Mouse (Mus musculus): Measurements from ENCODE around the gene Pdzk1ip1. TPM values are rescaled to one million over a fixed set of nuclear protein-coding genes. Genes with fewer than 3 reads are reported as not detected.

The Pdzk1ip1 gene
- total and polyA plus RNA-seq, 3 experiments, result 0.55 TPM; not detected in 2

DNA sequence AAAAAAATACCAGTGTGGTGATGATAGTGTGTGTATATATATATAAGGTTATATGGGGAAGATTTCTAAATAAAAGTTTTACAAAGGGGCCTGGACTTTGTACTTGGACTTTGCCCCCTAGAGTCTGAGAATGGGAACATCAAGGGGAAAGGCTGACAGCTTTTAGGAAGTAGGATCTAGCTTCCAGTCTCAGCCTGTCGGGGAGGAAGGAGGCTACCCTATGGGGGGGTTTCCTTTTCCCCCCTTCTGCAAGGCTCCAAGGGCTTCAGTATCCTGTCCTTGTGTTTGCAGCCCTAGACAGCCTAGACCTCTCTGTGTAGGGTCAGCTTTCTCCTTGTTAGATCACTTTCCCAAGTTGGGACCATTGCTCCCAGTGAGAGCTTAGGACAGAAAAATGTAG is 16.8 kb upstream of the Pdzk1ip1 start:
- in situ Hi-C loops (cut with MboI; ENCODE audit: low pct_ligation_motif_present, low pct_unique_long_range_greater_than_20kb, low sequenced_read_pairs), result no loop called here
- DNase-seq (ENCODE audit: extremely low read depth), result no peak
- Histone ChIP-seq H3K79me2 (replicated peaks; ENCODE audit: control insufficient read depth, extremely low read depth, insufficient read depth, poor library complexity, severe bottlenecking) (no peaks in the 10 kb centered on the region), H3K9me3 (replicated peaks; ENCODE audit: low read length) (no peaks in the 10 kb centered on the region), H3K4me2 (ENCODE audit: insufficient read depth, low read depth, poor library complexity, severe bottlenecking) (no peak overlapping the region), H3K4me3 (replicated peaks in 1 of 3; ENCODE audit: low read depth in 2 of 3, low read length in 2 of 3, poor library complexity in 1 of 3) (no peak overlapping the region), H3K27me3 (replicated peaks) (peaks cover 73% of the 10 kb centered on the region), H3K36me3 (replicated peaks in 1 of 2; ENCODE audit: control insufficient read depth in 1 of 2, insufficient read depth in 1 of 2, low read length in 1 of 2) (no peaks in the 10 kb centered on the region), H3K9ac (ENCODE audit: insufficient read depth, low read depth) (no peak overlapping the region), H3K4me1 (ENCODE audit: control insufficient read depth in 1 of 2, insufficient read depth in 2 of 2) (peaks cover 0 to 6% of the 10 kb centered on the region in 2 experiments; a peak in 3 of 4 replicates), H3K27ac (ENCODE audit: insufficient read depth, low read depth) (no peak overlapping the region)
- peak in 1 of 2 experiments; percentile 26; a peak in 1 of 4 replicates for TF ChIP-seq CTCF (conservative IDR thresholded peaks at IDR 0.05 in 1 of 2, IDR thresholded peaks at IDR 0.05 in 1 of 2; ENCODE audit: low read depth in 2 of 2, low read length in 2 of 2)
- TF ChIP-seq JUND (conservative IDR thresholded peaks at IDR 0.05; ENCODE audit: low read depth, low read length), result no peak
- dilution Hi-C loops (cut with MboI; ENCODE audit: extremely low pct_ligation_motif_present, extremely low pct_unique_long_range_greater_than_20kb, low sequenced_read_pairs), result no loop called here

DNA sequence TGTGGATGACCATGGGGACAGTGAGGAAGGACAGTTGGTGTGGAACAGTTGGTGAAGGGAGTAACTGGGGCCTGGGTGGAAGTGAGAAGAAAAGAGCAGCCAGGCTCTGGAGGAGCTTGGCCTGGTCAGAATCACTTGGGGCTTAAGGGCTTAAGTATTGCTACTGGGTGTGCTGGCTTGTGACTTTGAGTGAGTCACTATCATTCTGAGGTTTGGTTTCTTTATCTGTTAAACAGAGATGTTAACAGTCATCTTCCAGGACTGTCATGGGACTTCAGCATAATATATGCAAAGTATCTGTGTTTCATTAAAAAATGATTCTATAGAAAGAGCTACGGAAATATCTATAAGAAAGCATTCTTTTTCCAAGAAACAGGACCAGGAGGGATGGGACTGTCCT is 13.7 kb upstream of the Pdzk1ip1 start:
- Histone ChIP-seq H3K79me2 (replicated peaks; ENCODE audit: control insufficient read depth, extremely low read depth, insufficient read depth, poor library complexity, severe bottlenecking) (no peaks in the 10 kb centered on the region), H3K4me3 (replicated peaks in 1 of 3; ENCODE audit: low read depth in 2 of 3, low read length in 2 of 3, poor library complexity in 1 of 3) (no peak overlapping the region), H3K27ac (ENCODE audit: insufficient read depth, low read depth) (no peak overlapping the region), H3K36me3 (replicated peaks in 1 of 2; ENCODE audit: control insufficient read depth in 1 of 2, insufficient read depth in 1 of 2, low read length in 1 of 2) (no peaks in the 10 kb centered on the region), H3K4me1 (ENCODE audit: control insufficient read depth in 1 of 2, insufficient read depth in 2 of 2) (peaks cover 0 to 6% of the 10 kb centered on the region in 2 experiments; a peak in 3 of 4 replicates), H3K9me3 (replicated peaks; ENCODE audit: low read length) (no peaks in the 10 kb centered on the region), H3K9ac (ENCODE audit: insufficient read depth, low read depth) (no peak overlapping the region), H3K27me3 (replicated peaks) (peaks cover 64% of the 10 kb centered on the region), H3K4me2 (ENCODE audit: insufficient read depth, low read depth, poor library complexity, severe bottlenecking) (no peak overlapping the region)
- dilution Hi-C loops (cut with MboI; ENCODE audit: extremely low pct_ligation_motif_present, extremely low pct_unique_long_range_greater_than_20kb, low sequenced_read_pairs) (no loop called here), in situ Hi-C loops (cut with MboI; ENCODE audit: low pct_ligation_motif_present, low pct_unique_long_range_greater_than_20kb, low sequenced_read_pairs) (loop anchor here (25.0 kb wide), 1 partner anchor 412 kb away; no protein-coding TSS in a partner anchor)
- no peak for DNase-seq (ENCODE audit: extremely low read depth)
- no peak for TF ChIP-seq E2F4 (IDR thresholded peaks at IDR 0.05; ENCODE audit: insufficient replicate concordance, low read depth, low read length)
- TF ChIP-seq MAZ (IDR thresholded peaks at IDR 0.05; ENCODE audit: low read depth, low read length), result no peak

DNA sequence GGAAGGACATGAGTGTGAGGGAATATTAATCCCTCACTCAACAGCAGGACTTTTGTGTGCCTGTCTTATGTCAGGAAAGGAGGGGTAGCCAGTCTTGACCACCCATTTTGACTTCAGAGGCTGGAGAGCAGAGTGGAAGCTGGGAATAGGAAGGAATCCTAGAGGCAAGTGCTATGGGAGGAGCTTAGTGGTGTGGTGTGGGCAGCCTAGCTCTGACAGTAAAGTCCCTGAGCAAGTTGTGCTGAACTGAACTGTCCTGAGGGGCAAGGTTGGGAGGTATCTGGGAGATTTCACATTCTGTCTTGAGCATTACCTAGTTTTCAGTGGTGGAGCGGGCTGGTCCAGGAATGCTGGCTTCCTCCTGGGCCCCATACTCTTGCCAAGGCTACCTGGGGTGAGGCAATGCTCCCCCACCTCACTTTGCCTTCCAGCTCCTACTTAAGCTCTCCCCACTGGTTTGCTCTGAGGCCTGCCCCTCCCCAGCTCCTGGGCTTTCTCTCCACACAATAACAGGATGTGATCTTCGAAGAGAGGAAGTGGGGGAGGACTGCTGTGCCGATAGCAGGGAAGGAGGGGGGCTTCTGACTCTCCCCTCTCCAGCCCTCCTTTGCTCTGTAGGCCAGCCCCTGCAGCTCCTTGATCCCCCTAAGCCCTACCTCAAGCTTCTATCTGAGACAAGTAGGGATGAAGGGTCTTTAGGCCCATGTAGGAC is 13.1 kb upstream of the Pdzk1ip1 start:
- dilution Hi-C loops (cut with MboI; ENCODE audit: extremely low pct_ligation_motif_present, extremely low pct_unique_long_range_greater_than_20kb, low sequenced_read_pairs) (no loop called here), in situ Hi-C loops (cut with MboI; ENCODE audit: low pct_ligation_motif_present, low pct_unique_long_range_greater_than_20kb, low sequenced_read_pairs) (loop anchor here (25.0 kb wide), 1 partner anchor 413 kb away; no protein-coding TSS in a partner anchor)
- H3K4me2 ChIP-seq (ENCODE audit: insufficient read depth, low read depth, poor library complexity, severe bottlenecking), result no peak overlapping the region
- peaks cover 0 to 6% of the 10 kb centered on the region in 2 experiments; a peak in 3 of 4 replicates for H3K4me1 ChIP-seq (ENCODE audit: control insufficient read depth in 1 of 2, insufficient read depth in 2 of 2)
- no peaks in the 10 kb centered on the region for H3K9me3 ChIP-seq (replicated peaks; ENCODE audit: low read length)
- H3K27me3 ChIP-seq (replicated peaks), result peaks cover 62% of the 10 kb centered on the region
- no peak overlapping the region for H3K9ac ChIP-seq (ENCODE audit: insufficient read depth, low read depth)
- no peaks in the 10 kb centered on the region for H3K36me3 ChIP-seq (replicated peaks in 1 of 2; ENCODE audit: control insufficient read depth in 1 of 2, insufficient read depth in 1 of 2, low read length in 1 of 2)
- TF ChIP-seq TCF12 (IDR thresholded peaks at IDR 0.05; ENCODE audit: low read depth, low read length) (no peak), MEF2A (IDR thresholded peaks at IDR 0.05; ENCODE audit: borderline replicate concordance, low read depth, low read length) (no peak), POLR2A (IDR thresholded peaks at IDR 0.05; ENCODE audit: low read depth, low read length) (no peak), ELF1 (IDR thresholded peaks at IDR 0.05; ENCODE audit: low read depth, low read length) (no peak), RCOR1 (conservative IDR thresholded peaks at IDR 0.05; ENCODE audit: low read depth, low read length) (no peak), KAT2A (IDR thresholded peaks at IDR 0.05; ENCODE audit: insufficient replicate concordance, low read length) (no peak), MAX (IDR thresholded peaks at IDR 0.05; ENCODE audit: low read length) (no peak), CHD2 (IDR thresholded peaks at IDR 0.05; ENCODE audit: low read length) (no peak), RAD21 (IDR thresholded peaks at IDR 0.05; ENCODE audit: low read depth, low read length) (no peak)
- H3K4me3 ChIP-seq (replicated peaks in 1 of 3; ENCODE audit: low read depth in 2 of 3, low read length in 2 of 3, poor library complexity in 1 of 3), result no peak overlapping the region
- no peak for DNase-seq (ENCODE audit: extremely low read depth)
- H3K79me2 ChIP-seq (replicated peaks; ENCODE audit: control insufficient read depth, extremely low read depth, insufficient read depth, poor library complexity, severe bottlenecking), result no peaks in the 10 kb centered on the region
- no peak overlapping the region for H3K27ac ChIP-seq (ENCODE audit: insufficient read depth, low read depth)
